Mouse (Mus musculus) adipocyte (in vitro differentiated cells): ENCODE measurements around the gene Plekha7.
"Not testable (repeated sequence)": the region's sequence is repeated elsewhere in the genome, so short reads cannot be mapped to it uniquely, and the experiment has no call there.

Experiments
- DNase-seq: peaks from one replicate; pipeline ENCODE4 v3.0.0-alpha.2; 2016; ENCODE audit warnings: low spot score

Plekha7 gene

GRCm38 (mm10) chr7:116128286-116128685, 179.9 kb downstream of the Plekha7 start:
- DNase-seq, result no peak

- no peak for DNase-seq
These were observed 181.1 kb downstream of the Plekha7 start for GRCm38 (mm10) chr7:116127052-116127451.

GRCm38 (mm10) chr7:116125671-116126070, 182.5 kb downstream of the Plekha7 start:
- no peak for DNase-seq

- no peak for DNase-seq
These were observed 184.1 kb downstream of the Plekha7 start for GRCm38 (mm10) chr7:116124057-116124456.

GRCm38 (mm10) chr7:116123597-116123985, 184.6 kb downstream of the Plekha7 start:
- DNase-seq, result no peak

GRCm38 (mm10) chr7:116122981-116123596, 185.1 kb downstream of the Plekha7 start:
- no peak for DNase-seq

GRCm38 (mm10) chr7:116121202-116121601, 187.0 kb downstream of the Plekha7 start:
- no peak for DNase-seq

GRCm38 (mm10) chr7:116120737-116121136, 187.4 kb downstream of the Plekha7 start:
- no peak for DNase-seq

GRCm38 (mm10) chr7:116119306-116119857, 188.8 kb downstream of the Plekha7 start:
- DNase-seq, result no peak

- DNase-seq, result no peak
These were observed 192.2 kb downstream of the Plekha7 start for GRCm38 (mm10) chr7:116115991-116116390.

GRCm38 (mm10) chr7:116115216-116115930, 192.8 kb downstream of the Plekha7 start:
- no peak for DNase-seq

- DNase-seq, result no peak
These were observed 196.6 kb downstream of the Plekha7 start for GRCm38 (mm10) chr7:116111546-116111945.

- no peak for DNase-seq
These were observed 197.5 kb downstream of the Plekha7 start for GRCm38 (mm10) chr7:116110661-116111060.

GRCm38 (mm10) chr7:116103091-116103490, 205.1 kb downstream of the Plekha7 start:
- DNase-seq, result no peak

- DNase-seq, result no peak
These were observed 208.1 kb downstream of the Plekha7 start for GRCm38 (mm10) chr7:116099952-116100528.

- no peak for DNase-seq
These were observed 214.7 kb downstream of the Plekha7 start for GRCm38 (mm10) chr7:116093466-116093850.

GRCm38 (mm10) chr7:116092710-116093465, 215.3 kb downstream of the Plekha7 start:
- peak; percentile 93 for DNase-seq

- DNase-seq, result not testable (repeated sequence)
These were observed 223.8 kb downstream of the Plekha7 start, which contains the start of gene Gm4353 for GRCm38 (mm10) chr7:116084366-116084765. Gm4353 (minus strand) TSS chr7:116084635.
